Mouse (Mus musculus) frontal cortex, postnatal 25 days (tissue): ENCODE data around the gene Pld6.
"Not testable (repeated sequence)": the region's sequence is repeated elsewhere in the genome, so short reads cannot be mapped to it uniquely, and the experiment has no call there.

ENCODE experiments used
- DNase-seq, 2 experiments: peaks; one replicate each; pipeline ENCODE4 v3.0.0; 2022; ENCODE audit warnings: low spot score in 2 of 2

The Pld6 gene

GRCm38 (mm10) chr11:59746614-59747013 is 40.8 kb downstream of the Pld6 start:
- DNase-seq: no peak

- DNase-seq: no peak
Measured at GRCm38 (mm10) chr11:59745851-59746250, 41.6 kb downstream of the Pld6 start.

GRCm38 (mm10) chr11:59744374-59744773 is 43.1 kb downstream of the Pld6 start:
- no peak for DNase-seq

- no peak for DNase-seq
Measured at GRCm38 (mm10) chr11:59743712-59744111, 43.7 kb downstream of the Pld6 start.

- DNase-seq: no peak
Measured at GRCm38 (mm10) chr11:59743307-59743706, 44.1 kb downstream of the Pld6 start.

GRCm38 (mm10) chr11:59741915-59742314 is 45.5 kb downstream of the Pld6 start:
- no peak for DNase-seq

- DNase-seq: no peak
Measured at GRCm38 (mm10) chr11:59739996-59740395, 47.4 kb downstream of the Pld6 start.

GRCm38 (mm10) chr11:59737250-59737649 is 50.2 kb downstream of the Pld6 start:
- no peak for DNase-seq

GRCm38 (mm10) chr11:59735938-59736337 is 51.5 kb downstream of the Pld6 start:
- not testable (repeated sequence) for DNase-seq

- DNase-seq: no peak
Measured at GRCm38 (mm10) chr11:59734335-59734734, 53.1 kb downstream of the Pld6 start.
